8 mouse cellular contexts compared by ENCODE assay signal in genomic region chr1:180763307-180763706, GRCm38 (mm10). TPM values are rescaled to one million over a fixed set of nuclear protein-coding genes. Genes with fewer than 3 reads are reported as not detected.
DNase-seq lines count a peak whose midpoint lies in the region; ATAC-seq lines count a peak whose summit lies in the region.

No protein-coding gene starts in this region.

- H3K27me3 ChIP-seq in kidney, embryonic 14.5 days (ENCODE audit: control insufficient read depth, insufficient read depth, low read length) = no peaks in the 10 kb centered on the region
- H3K27me3 ChIP-seq in hindbrain, embryonic 16.5 days (replicated peaks; ENCODE audit: control insufficient read depth, insufficient read depth, low read length) = no peaks in the 10 kb centered on the region

- H3K4me2 ChIP-seq in kidney, embryonic 14.5 days (replicated peaks; ENCODE audit: low read depth, low read length) = peak overlapping the region; percentile 87
- H3K4me2 ChIP-seq in hindbrain, embryonic 16.5 days (ENCODE audit: low read length) = peak overlapping the region; percentile 74

- DNase-seq in kidney, adult 18-20 months = no peak
- peak; percentile 54 for DNase-seq in embryo, embryonic 10 days (ENCODE audit: low spot score)
- peak; percentile 19 for DNase-seq in naive thymus-derived CD4-positive, alpha-beta T cell, adult 2 months (ENCODE audit: low read depth)
- DNase-seq in spleen, adult 18-20 months = no peak
- DNase-seq in thymus, postnatal 14 days = no peak
- no peak for DNase-seq in spleen, postnatal 36 days (ENCODE audit: low spot score in 2 of 2)

- peak overlapping the region; percentile 41 for H3K4me3 ChIP-seq in kidney, embryonic 14.5 days (ENCODE audit: low read length)
- peak overlapping the region; percentile 39 for H3K4me3 ChIP-seq in hindbrain, embryonic 16.5 days (ENCODE audit: low read length)

- H3K9ac ChIP-seq in kidney, embryonic 14.5 days (ENCODE audit: low read depth, low read length) = peak overlapping the region; percentile 57; the same call in 1 of the 2 replicates
- peak overlapping the region; percentile 42 for H3K9ac ChIP-seq in hindbrain, embryonic 16.5 days (ENCODE audit: low read depth, low read length)

- peaks cover 3% of the 10 kb centered on the region for H3K4me1 ChIP-seq in kidney, embryonic 14.5 days (ENCODE audit: control insufficient read depth, insufficient read depth, low read length)
- H3K4me1 ChIP-seq in hindbrain, embryonic 16.5 days (ENCODE audit: control insufficient read depth, insufficient read depth, low read depth, low read length) = peaks cover 5% of the 10 kb centered on the region

- no peaks in the 10 kb centered on the region for H3K36me3 ChIP-seq in kidney, embryonic 14.5 days (ENCODE audit: control insufficient read depth, insufficient read depth, low read length)
- no peaks in the 10 kb centered on the region for H3K36me3 ChIP-seq in hindbrain, embryonic 16.5 days (ENCODE audit: control insufficient read depth, insufficient read depth, low read length)

- no peak overlapping the region for H3K27ac ChIP-seq in kidney, embryonic 14.5 days (ENCODE audit: low read depth, low read length)
- H3K27ac ChIP-seq in hindbrain, embryonic 16.5 days (ENCODE audit: low read depth, low read length) = peak overlapping the region; percentile 3

- no peaks in the 10 kb centered on the region for H3K9me3 ChIP-seq in kidney, embryonic 14.5 days (ENCODE audit: control insufficient read depth, low read length)
- H3K9me3 ChIP-seq in hindbrain, embryonic 16.5 days (ENCODE audit: control insufficient read depth, low read length) = no peaks in the 10 kb centered on the region

- peak; percentile 28; the same call in 1 of the 2 replicates for ATAC-seq in kidney, embryonic 14.5 days (ENCODE audit: low FRiP score, low TSS enrichment)
- peak; percentile 31 for ATAC-seq in hindbrain, embryonic 16.5 days

- 4% methylated on average over 14 of the region's 14 CpGs for WGBS in kidney, embryonic 14.5 days
- 8% methylated on average over 14 of the region's 14 CpGs for WGBS in hindbrain, embryonic 16.5 days

RNA-seq across cellular contexts. Expression of gene Acbd3, which starts 37.5 kb away (rescaled TPM):
- 18.8 and 28.0 TPM in 2 replicates for polyA plus RNA-seq in kidney, embryonic 14.5 days (2014; fragmentation: Nextera tagmentation; extraction: Ambion mirVana)
- polyA plus RNA-seq in hindbrain, embryonic 16.5 days (2015; fragmentation: Nextera tagmentation; extraction: Ambion mirVana) = 21.8 and 22.5 TPM in 2 replicates

RNA-seq across cellular contexts. Expression of gene H3f3a, which starts 50.4 kb away (rescaled TPM):
- polyA plus RNA-seq in kidney, embryonic 14.5 days (2014; fragmentation: Nextera tagmentation; extraction: Ambion mirVana) = 2,845 and 3,531 TPM in 2 replicates
- polyA plus RNA-seq in hindbrain, embryonic 16.5 days (2015; fragmentation: Nextera tagmentation; extraction: Ambion mirVana) = 2,228 and 2,423 TPM in 2 replicates

Comparison
In these comparisons a context has a peak if more than half of its experiments do, and no peak if none do; other contexts are left out.
1. DNase-seq: peak in embryo, embryonic 10 days (single experiment) and naive thymus-derived CD4-positive, alpha-beta T cell, adult 2 months (single experiment); none in kidney, adult 18-20 months (single experiment), spleen, adult 18-20 months (0 of 2), thymus, postnatal 14 days (single experiment) and spleen, postnatal 36 days (0 of 2).